Mouse (Mus musculus) heart, adult 2 months (tissue): ENCODE measurements around the gene Sh3bp4. TPM values are rescaled to one million over a fixed set of nuclear protein-coding genes. Genes with fewer than 3 reads are reported as not detected.

ENCODE experiments used
- DNase-seq, 2 experiments: peaks; one replicate each; pipeline ENCODE4 v3.0.0; 2021
- H3K27ac ChIP-seq: fragments of 200-600 bp; 2 replicates; pipeline ENCODE4 v1.8.1; 2022
- H3K27me3 ChIP-seq: fragments of 200-500 bp; 2 replicates; pipeline ENCODE4 v1.6.1; 2012; ENCODE audit warnings: mild to moderate bottlenecking, low read length, inconsistent platforms, mixed read lengths; ENCODE audit not compliant: control insufficient read depth, insufficient read depth
- H3K36me3 ChIP-seq: fragments of 200-500 bp; 2 replicates; pipeline ENCODE4 v1.6.1; 2012; ENCODE audit warnings: low read length, inconsistent platforms; ENCODE audit not compliant: control insufficient read depth, insufficient read depth
- H3K4me1 ChIP-seq: fragments of 200-500 bp; 2 replicates; pipeline ENCODE4 v1.6.1; 2011; ENCODE audit warnings: low read length; ENCODE audit not compliant: control insufficient read depth, insufficient read depth
- H3K4me3 ChIP-seq: fragments of 200-600 bp; 2 replicates; pipeline ENCODE4 v1.8.1; 2022
- H3K79me2 ChIP-seq: fragments of 200-500 bp; replicated peaks from 2 replicates; pipeline ENCODE4 v1.6.1; 2012; ENCODE audit warnings: mild to moderate bottlenecking, inconsistent platforms, low read length, moderate library complexity, mixed read lengths; ENCODE audit not compliant: control insufficient read depth, insufficient read depth
- H3K9ac ChIP-seq: fragments of 200-500 bp; 2 replicates; pipeline ENCODE4 v1.6.1; 2012; ENCODE audit warnings: low read depth, mild to moderate bottlenecking, control low read depth, inconsistent platforms, low read length, mixed read lengths
- CTCF ChIP-seq: fragments of 200-600 bp; IDR thresholded peaks from 2 replicates; pipeline ENCODE4 v1.8.1; 2022; ENCODE audit warnings: antibody characterized with exemption, mild to moderate bottlenecking, moderate library complexity
- EP300 ChIP-seq: fragments of 200-500 bp; IDR thresholded peaks from 2 replicates; pipeline ENCODE4 v1.6.1; 2011; ENCODE audit warnings: low read depth, low read length, control low read depth; ENCODE audit not compliant: insufficient read depth
- POLR2A ChIP-seq: fragments of 200-500 bp; IDR thresholded peaks from 2 replicates; pipeline ENCODE4 v1.6.1; 2011; ENCODE audit warnings: mild to moderate bottlenecking, low read depth, low read length, control low read depth; ENCODE audit not compliant: insufficient read depth
- WGBS: fragments of 180-500 bp; shearing (Covaris S2); methylation state at CpG from one replicate; pipeline ENCODE4 v1.1.7; 2018; 5-methylcytosine and 5-hydroxymethylcytosine counted together
- intact Hi-C: fragments of 180-260 bp; cut with DNase I; formaldehyde crosslinking; loops from one replicate; pipeline ENCODE4 v1.15.1; 2025
- polyA plus RNA-seq: library from polyadenylated mRNA; depleted of rRNA; stranded (reverse); fragments of >200 nt; gene quantifications from 2 replicates; pipeline ENCODE4 v1.2.3, GENCODE M21; 2012
- total RNA-seq, 2 experiments: library from RNA; stranded (reverse); gene quantifications; 2 replicates each; pipeline ENCODE4 v1.2.3; 2021

Gene Sh3bp4
- total and polyA plus RNA-seq, 3 experiments, result 8.6 to 11.1 (median 10.0) TPM

DNA sequence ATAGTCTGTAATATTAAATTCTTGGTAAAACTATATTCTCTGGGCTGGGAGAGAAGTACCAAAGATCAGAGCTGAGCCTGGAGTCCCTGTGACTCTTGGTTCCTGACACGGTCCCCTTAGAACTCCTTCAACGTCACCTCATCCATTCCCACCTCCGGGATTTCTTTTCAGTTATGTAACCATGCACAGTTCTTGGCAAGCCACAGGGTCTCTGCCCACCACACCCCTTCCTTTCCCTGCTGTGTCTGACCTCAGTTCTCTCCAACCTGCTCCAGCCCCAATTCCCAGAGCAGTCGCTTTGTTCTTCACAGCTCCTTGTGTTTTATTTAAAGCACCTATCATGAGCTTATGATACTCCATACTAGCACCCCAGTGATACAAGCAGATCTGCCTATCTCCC, 7.2 kb upstream of the Sh3bp4 start:
- Histone ChIP-seq H3K4me3 (no peak overlapping the region), H3K9ac (no peak overlapping the region), H3K79me2 (no peaks in the 10 kb centered on the region), H3K27me3 (no peaks in the 10 kb centered on the region), H3K4me1 (peaks cover 1% of the 10 kb centered on the region), H3K36me3 (no peaks in the 10 kb centered on the region), H3K27ac (peak overlapping the region; percentile 68)
- 32% methylated on average over 4 of the region's 4 CpGs for WGBS
- peak in 1 of 2 experiments; percentile 49 for DNase-seq
- intact Hi-C loops, result loop anchor here (2.0 kb wide), 1 partner anchor 20 kb away; no protein-coding TSS in a partner anchor
- TF ChIP-seq EP300 (peak; percentile 67; the same call in 1 of the 2 replicates), POLR2A (no peak)

DNA sequence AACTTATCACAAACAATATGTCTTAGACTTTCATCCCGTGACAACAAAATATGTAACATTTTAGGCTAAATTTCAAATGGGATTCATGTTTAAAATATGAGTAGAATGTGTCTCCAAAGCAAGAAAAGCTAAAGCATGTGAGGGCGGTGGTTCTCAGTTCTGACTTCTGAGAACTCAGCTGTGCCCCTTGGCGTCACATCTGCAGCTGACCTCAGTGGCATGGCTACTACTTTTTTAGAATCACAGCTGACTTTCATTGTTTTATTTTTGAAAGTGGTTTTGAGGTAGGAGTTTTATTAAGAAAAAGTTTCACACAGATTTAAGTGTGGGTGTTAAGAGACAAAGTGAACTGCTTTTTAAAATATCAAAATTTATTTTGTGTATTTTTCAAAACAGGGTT, 6.4 kb upstream of the Sh3bp4 start:
- Histone ChIP-seq H3K27me3 (no peaks in the 10 kb centered on the region), H3K4me1 (peaks cover 1% of the 10 kb centered on the region), H3K27ac (no peak overlapping the region; the same call in 1 of the 2 replicates), H3K9ac (no peak overlapping the region), H3K36me3 (no peaks in the 10 kb centered on the region), H3K4me3 (no peak overlapping the region), H3K79me2 (no peaks in the 10 kb centered on the region)
- 88% methylated on average over 3 of the region's 3 CpGs for WGBS
- intact Hi-C loops, result loop anchor here (2.0 kb wide), 1 partner anchor 21 kb away; no protein-coding TSS in a partner anchor
- DNase-seq, result no peak
- TF ChIP-seq EP300, result no peak

DNA sequence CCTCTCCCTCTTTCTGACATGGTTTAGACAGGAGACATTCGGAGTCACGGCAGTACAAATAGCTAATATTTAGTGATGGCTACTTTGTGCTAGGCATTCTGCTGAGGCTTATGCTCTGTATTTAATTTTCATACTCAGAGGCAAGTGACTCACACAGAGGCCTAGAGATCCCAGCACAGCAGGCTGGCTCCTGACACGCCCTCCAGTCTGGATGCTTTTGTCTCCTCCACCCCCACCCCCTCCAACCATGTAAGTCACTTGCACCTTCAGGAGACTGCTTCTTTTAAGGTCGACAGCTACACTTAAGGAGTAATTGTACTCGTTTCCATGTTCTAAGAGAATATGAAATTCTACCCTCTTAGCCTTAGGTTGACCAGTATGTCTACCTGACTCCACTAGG, 1.4 kb upstream of the Sh3bp4 start:
- Histone ChIP-seq H3K4me1 (peaks cover 5% of the 10 kb centered on the region), H3K79me2 (no peaks in the 10 kb centered on the region), H3K27ac (no peak overlapping the region), H3K27me3 (no peaks in the 10 kb centered on the region), H3K9ac (no peak overlapping the region), H3K4me3 (no peak overlapping the region), H3K36me3 (no peaks in the 10 kb centered on the region)
- no peak for TF ChIP-seq CTCF
- no peak for TF ChIP-seq EP300
- no peak for TF ChIP-seq POLR2A
- WGBS, result 88% methylated on average over 5 of the region's 5 CpGs
- DNase-seq, result no peak
- intact Hi-C loops, result loop anchor here (5.0 kb wide), 1 partner anchor 322 kb away; no protein-coding TSS in a partner anchor

DNA sequence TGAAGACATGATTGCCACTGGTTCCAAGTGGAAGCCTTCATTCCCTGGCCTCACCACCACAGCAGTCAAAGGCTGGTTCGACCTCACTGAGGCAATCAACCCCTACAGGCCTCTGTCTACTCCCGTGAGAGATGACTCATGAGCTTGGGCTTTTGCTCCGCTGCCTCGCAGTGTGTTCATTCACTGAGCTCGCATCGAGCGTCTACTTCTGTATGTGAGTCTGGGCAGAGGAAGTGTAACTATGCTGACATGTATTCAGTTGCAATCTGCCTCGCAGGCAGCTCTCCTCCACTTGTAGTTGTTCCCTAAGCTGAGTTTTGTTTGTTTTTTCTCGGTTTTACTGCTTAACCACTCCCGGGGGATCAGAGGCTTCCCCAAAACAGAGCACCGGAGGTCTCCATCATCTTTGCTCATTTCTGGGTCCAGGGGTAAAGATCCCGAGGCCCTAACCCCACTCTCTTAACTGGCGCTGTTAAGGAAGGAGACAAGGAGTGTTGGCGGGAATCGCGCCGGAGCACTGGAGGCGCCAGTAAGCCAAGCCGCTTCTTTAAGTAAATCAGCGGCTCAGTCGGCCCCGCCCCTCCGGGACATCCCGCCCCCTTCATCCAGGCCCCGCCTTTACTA, 624 bp upstream of the Sh3bp4 start:
- WGBS, result 2% methylated on average over 25 of the region's 25 CpGs
- H3K9ac ChIP-seq, result peak overlapping the region; percentile 15
- peak; percentile 15; the same call in 1 of the 2 replicates for TF ChIP-seq EP300
- TF ChIP-seq CTCF, result 0 out of 2 replicates have a peak, but pooled peaks have one; percentile 19
- peak; percentile 97 for TF ChIP-seq POLR2A
- peak in 1 of 2 experiments; percentile 74 for DNase-seq
- H3K79me2 ChIP-seq, result no peaks in the 10 kb centered on the region
- H3K27ac ChIP-seq, result peak overlapping the region; percentile 80
- intact Hi-C loops, result loop anchor here (2.0 to 5.0 kb wide), 4 partner anchors 51 to 322 kb away; no protein-coding TSS in a partner anchor
- H3K4me3 ChIP-seq, result peak overlapping the region; percentile 57
- H3K36me3 ChIP-seq, result no peaks in the 10 kb centered on the region
- H3K4me1 ChIP-seq, result peaks cover 5% of the 10 kb centered on the region
- no peaks in the 10 kb centered on the region for H3K27me3 ChIP-seq

DNA sequence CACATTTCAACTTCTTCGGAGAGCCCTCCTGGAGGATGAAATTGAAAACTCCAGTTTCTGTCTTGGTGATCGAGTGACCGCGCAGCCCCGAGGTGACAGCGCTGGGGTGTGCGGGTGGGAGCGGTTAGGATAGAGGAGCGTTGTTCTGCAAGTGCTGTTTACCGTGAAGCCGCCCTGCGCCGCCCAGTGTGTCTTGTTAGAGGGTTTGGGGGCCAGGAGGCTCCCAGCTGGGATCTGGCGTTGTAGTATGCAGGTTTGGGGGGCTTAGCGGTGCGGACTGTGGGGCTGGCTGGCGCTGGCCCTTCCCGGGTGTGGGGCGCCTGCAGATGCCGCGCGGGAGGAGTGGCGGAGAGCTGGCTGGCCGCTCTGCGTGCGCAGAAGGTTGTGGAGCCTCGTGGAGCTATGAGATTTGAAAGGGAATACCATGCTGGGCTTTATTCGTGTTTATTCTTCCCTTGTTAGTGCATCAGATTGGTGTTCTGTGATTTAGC, 701 bp downstream of the Sh3bp4 start:
- H3K36me3 ChIP-seq, result no peaks in the 10 kb centered on the region
- H3K79me2 ChIP-seq, result no peaks in the 10 kb centered on the region
- H3K27me3 ChIP-seq, result no peaks in the 10 kb centered on the region
- peak overlapping the region; percentile 96 for H3K27ac ChIP-seq
- intact Hi-C loops, result loop anchor here (2.0 kb wide), 3 partner anchors 50 to 120 kb away; no protein-coding TSS in a partner anchor
- TF ChIP-seq CTCF (no peak), EP300 (no peak), POLR2A (no peak)
- H3K9ac ChIP-seq, result peak overlapping the region; percentile 87
- H3K4me1 ChIP-seq, result peaks cover 5% of the 10 kb centered on the region
- peak; percentile 70 to 72 for DNase-seq
- under 1% methylated on average over 28 of the region's 28 CpGs for WGBS
- peak overlapping the region; percentile 78 for H3K4me3 ChIP-seq

DNA sequence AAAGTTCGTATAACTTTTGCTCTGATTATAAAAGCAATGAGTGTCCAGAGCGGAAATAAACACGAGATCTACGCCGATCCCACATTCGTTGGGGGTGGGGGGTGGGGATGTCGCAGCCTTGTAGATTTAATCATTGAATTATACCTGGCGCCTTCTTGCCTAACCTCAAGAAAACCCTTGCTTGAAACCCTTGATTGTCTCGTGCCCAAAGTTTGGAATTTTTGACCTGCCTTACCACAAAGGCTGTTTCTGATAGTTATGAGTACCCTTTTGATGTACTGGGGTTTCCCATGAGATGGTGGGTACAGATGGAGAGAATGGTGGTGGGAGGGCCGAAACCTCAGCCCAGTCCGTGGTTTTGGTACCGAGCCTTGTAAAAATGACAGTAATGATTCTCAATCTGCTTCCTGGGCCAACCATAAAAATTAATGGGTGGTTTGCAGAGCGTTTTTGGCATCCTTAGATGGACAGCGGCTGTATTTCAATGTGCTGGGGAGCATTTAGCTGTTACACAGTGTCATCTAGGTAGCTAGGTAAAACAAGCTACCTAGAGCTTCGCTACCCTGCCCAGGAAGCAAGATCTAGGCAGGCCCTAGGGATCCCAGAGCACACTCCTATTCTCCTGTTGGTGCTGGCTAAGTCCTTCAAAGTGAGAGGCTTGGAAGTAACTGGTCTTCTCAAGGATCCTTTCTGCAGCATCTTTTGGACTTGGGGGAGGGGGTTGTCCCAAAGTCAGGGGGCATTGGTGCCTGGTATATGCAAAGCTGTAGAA, 1.3 kb downstream of the Sh3bp4 start:
- peaks cover 5% of the 10 kb centered on the region for H3K4me1 ChIP-seq
- intact Hi-C loops, result loop anchor here (2.0 kb wide), 3 partner anchors 49 to 119 kb away; no protein-coding TSS in a partner anchor
- peak overlapping the region; percentile 87 for H3K9ac ChIP-seq
- DNase-seq, result no peak
- peak overlapping the region; percentile 78 for H3K4me3 ChIP-seq
- no peak for TF ChIP-seq EP300
- TF ChIP-seq POLR2A, result no peak
- no peak for TF ChIP-seq CTCF
- no peaks in the 10 kb centered on the region for H3K27me3 ChIP-seq
- peak overlapping the region; percentile 96 for H3K27ac ChIP-seq
- H3K79me2 ChIP-seq, result peaks cover 2% of the 10 kb centered on the region; the same call in 1 of the 2 replicates
- no peaks in the 10 kb centered on the region for H3K36me3 ChIP-seq
- 22% methylated on average over 15 of the region's 15 CpGs for WGBS
